Mouse (Mus musculus): Measurements from ENCODE around the gene Ascl5. TPM values are rescaled to one million over a fixed set of nuclear protein-coding genes. Genes with fewer than 3 reads are reported as not detected.

The Ascl5 gene
- polyA plus RNA-seq (2017; shearing (Covaris generic)) = not detected

GRCm38 (mm10) chr1:136050312-136051012, at the start of gene Ascl5:
TSS of gene Ascl5 (plus strand) at chr1:136050804.

DNA sequence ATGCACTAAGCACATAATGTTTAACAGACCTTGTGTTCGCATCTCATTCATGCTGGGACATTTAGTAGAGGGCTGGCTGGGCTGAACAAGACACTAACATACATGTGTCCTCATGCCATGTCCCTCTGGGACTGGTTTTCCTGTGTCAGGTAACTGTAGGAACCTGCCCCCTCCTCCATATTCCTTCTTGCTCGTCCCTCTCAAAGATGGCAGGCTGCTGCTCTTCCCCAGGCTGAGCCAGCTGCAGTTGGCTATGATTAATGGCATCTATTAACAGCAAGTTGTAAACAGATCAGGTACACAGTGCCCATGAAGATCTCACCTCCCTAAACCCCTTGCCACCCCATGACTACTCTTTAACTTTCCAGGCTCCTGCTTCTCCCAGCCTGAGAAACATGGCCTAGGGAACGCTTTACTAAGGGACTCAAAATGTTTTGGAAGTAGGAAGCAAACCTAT, 44.3 kb upstream of the Ascl5 start, which contains the start of gene Igfn1:
Igfn1 (minus strand) TSS at position 51 of the 457 bp plus-strand sequence.

DNA sequence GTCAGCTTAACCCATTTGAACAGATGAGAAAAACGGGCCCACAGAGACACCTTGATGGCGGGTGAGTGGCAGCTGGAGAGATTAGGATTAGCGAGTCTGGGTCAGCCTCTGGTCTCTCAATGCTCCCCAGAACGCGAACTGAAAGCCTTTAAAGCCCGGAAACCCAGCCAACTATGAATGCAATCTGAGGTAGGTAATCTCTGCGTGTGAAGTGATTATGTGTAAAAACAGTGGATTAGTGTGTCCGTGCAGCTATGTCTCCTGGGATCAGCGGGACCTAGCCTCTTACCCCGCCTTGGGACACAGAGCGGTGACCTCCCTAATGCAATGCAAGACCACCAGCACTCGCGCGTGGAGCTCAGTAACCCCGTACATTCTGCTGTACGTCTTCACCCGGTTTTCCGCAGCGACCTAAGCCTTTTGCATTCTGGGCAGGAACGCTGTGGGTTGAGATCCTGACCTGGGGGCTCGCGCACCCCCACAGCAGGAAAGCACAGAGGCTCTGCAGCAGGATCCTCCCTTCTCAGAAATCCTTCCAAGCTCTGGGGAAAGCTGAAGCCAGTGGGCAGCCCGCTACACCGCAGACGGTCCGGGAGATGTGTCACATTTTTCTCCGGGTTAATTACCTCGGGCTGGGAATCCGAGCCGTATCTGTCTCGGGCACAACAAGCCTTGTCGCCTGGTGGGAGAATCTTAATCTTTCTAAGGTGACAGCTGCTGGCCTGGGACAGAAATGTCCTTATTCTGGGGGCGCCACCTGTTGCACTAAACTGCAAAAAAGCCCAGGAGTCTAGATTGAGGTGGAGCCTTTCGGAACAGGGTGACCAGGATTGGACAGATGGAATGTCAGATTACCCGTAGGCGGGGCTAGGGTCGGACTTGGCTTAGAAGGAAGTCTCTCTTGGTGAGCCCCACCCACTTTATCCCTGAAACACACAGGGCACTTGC, 43.1 kb upstream of the Ascl5 start, which contains the start of gene Tmem9:
Tmem9 (plus strand) TSS at position 940 of the 948 bp plus-strand sequence.

DNA sequence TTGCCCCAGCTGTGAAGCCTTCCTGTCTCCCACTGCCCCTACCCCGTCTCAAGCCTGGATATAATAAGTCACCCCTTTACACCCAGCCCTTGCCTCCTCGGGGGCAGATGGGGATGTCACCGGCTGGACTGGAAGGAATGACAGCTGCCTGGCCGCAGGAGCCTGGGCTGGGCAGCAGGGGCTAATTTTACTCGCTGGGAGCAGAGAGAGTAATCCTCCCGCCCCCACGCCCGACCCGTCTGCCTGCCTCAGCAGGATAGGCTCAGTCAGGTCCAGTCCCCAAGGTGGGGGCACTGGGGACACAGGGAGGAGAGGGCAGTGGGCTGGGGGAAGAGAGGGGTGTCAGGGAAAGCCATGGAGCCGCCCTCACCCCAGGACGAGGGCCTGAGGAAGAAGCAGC, 1.9 kb downstream of the Ascl5 start, which contains the start of gene Cacna1s:
Cacna1s (plus strand) TSS at position 204 of the 400 bp plus-strand sequence.

Other genes with a start within 250 kb of the Ascl5 start
- gene Lad1, start 232.2 kb upstream of the Ascl5 start, polyA plus RNA-seq (2017; shearing (Covaris generic)) = 15.8 TPM
- gene Tnnt2, start 214.4 kb upstream of the Ascl5 start, polyA plus RNA-seq (2017; shearing (Covaris generic)) = 1.0 TPM
- not detected for gene Pkp1, start 131.6 kb upstream of the Ascl5 start, polyA plus RNA-seq (2017; shearing (Covaris generic))
- not detected for gene Igfn1, start 44.5 kb upstream of the Ascl5 start, polyA plus RNA-seq (2017; shearing (Covaris generic))
- 50.1 TPM for gene Tmem9, start 42.7 kb upstream of the Ascl5 start, polyA plus RNA-seq (2017; shearing (Covaris generic))
- 3.3 TPM for gene Cacna1s, start 1.9 kb downstream of the Ascl5 start, polyA plus RNA-seq (2017; shearing (Covaris generic))
- 40.3 TPM for gene Kif21b, start 80.6 kb downstream of the Ascl5 start, polyA plus RNA-seq (2017; shearing (Covaris generic))
- gene Mroh3, start 162.0 kb downstream of the Ascl5 start, polyA plus RNA-seq (2017; shearing (Covaris generic)) = not detected
- not detected for gene Inava, start 183.5 kb downstream of the Ascl5 start, polyA plus RNA-seq (2017; shearing (Covaris generic))
- not detected for gene Gpr25, start 210.1 kb downstream of the Ascl5 start, polyA plus RNA-seq (2017; shearing (Covaris generic))